Mouse (Mus musculus) liver, embryonic 14.5 days (tissue): ENCODE data around the gene Tmem184a. TPM values are rescaled to one million over a fixed set of nuclear protein-coding genes. Genes with fewer than 3 reads are reported as not detected.

Source experiments
- ATAC-seq: fragments of 200-750 bp; cut with Nextera tagmentation; 2 replicates; pipeline ENCODE4 v1.8.0; 2017; ENCODE audit warnings: moderate number of reproducible peaks, mild to moderate bottlenecking, moderate library complexity; ENCODE audit not compliant: insufficient read depth
- DNase-seq, 3 experiments: peaks; one replicate each; pipeline ENCODE4 v3.0.0-alpha.2; 2012 to 2013; ENCODE audit warnings: low read depth in 3 of 3, low spot score in 3 of 3
- H3K27ac ChIP-seq: fragments of 300-500 bp; sonication (generic); 2 replicates; pipeline ENCODE4 v1.5.1; 2014; ENCODE audit warnings: moderate library complexity, mild to moderate bottlenecking, control low read depth, inconsistent platforms
- H3K27me3 ChIP-seq: fragments of 300-500 bp; sonication (generic); 2 replicates; pipeline ENCODE4 v1.6.1; 2014; ENCODE audit warnings: mild to moderate bottlenecking, low read length, moderate library complexity; ENCODE audit not compliant: control insufficient read depth, insufficient read depth
- H3K36me3 ChIP-seq: fragments of 300-500 bp; sonication (generic); replicated peaks from 2 replicates; pipeline ENCODE4 v1.6.1; 2014; ENCODE audit warnings: low read depth; ENCODE audit not compliant: control insufficient read depth, insufficient read depth
- H3K4me1 ChIP-seq, 2 experiments: fragments of 200-500 bp in 1 of 2; fragments of 300-500 bp in 1 of 2; sonication (generic) in 1 of 2; replicated peaks; 2 replicates each; pipeline ENCODE4 v1.6.1; 2012 to 2014; ENCODE audit warnings: antibody characterized with exemption in 1 of 2, inconsistent platforms in 1 of 2, low read length in 1 of 2; ENCODE audit not compliant: control insufficient read depth in 2 of 2, insufficient read depth in 2 of 2
- H3K4me2 ChIP-seq: fragments of 300-500 bp; sonication (generic); 2 replicates; pipeline ENCODE4 v1.6.1; 2014; ENCODE audit warnings: low read depth, mild to moderate bottlenecking, control low read depth, moderate library complexity
- H3K4me3 ChIP-seq, 2 experiments: fragments of 200-500 bp in 1 of 2; fragments of 300-500 bp in 1 of 2; sonication (generic) in 1 of 2; 2 replicates each; pipeline ENCODE4 v1.5.1; 2012 to 2014; ENCODE audit warnings: low read depth in 2 of 2, low read length in 2 of 2, mild to moderate bottlenecking in 2 of 2, control low read depth in 1 of 2, inconsistent platforms in 1 of 2, moderate library complexity in 1 of 2; ENCODE audit not compliant: insufficient read depth in 1 of 2
- H3K9ac ChIP-seq: fragments of 300-500 bp; sonication (generic); replicated peaks from 2 replicates; pipeline ENCODE4 v1.6.1; 2014; ENCODE audit warnings: mild to moderate bottlenecking, control low read depth, moderate library complexity
- H3K9me3 ChIP-seq: fragments of 300-500 bp; sonication (generic); 2 replicates; pipeline ENCODE4 v1.6.1; 2016; ENCODE audit warnings: low read length, mixed read lengths; ENCODE audit not compliant: control insufficient read depth
- CTCF ChIP-seq: IDR thresholded peaks from 2 replicates; pipeline ENCODE4 v1.5.1; 2016; ENCODE audit warnings: antibody characterized with exemption, low read depth, control low read depth
- EP300 ChIP-seq: IDR thresholded peaks from 2 replicates; pipeline ENCODE4 v1.6.1; 2016; ENCODE audit warnings: antibody characterized with exemption, low read depth
- WGBS: fragments of 180-500 bp; shearing (Covaris S2); extraction: QIAGEN DNeasy Blood & Tissue Kit; methylation state at CpG from one replicate; pipeline ENCODE4 v1.1.7; 2014; ENCODE audit not compliant: insufficient replicate concordance; 5-methylcytosine and 5-hydroxymethylcytosine counted together
- polyA plus RNA-seq, 2 experiments: library from polyadenylated mRNA; depleted of rRNA in 1 of 2; stranded (reverse) in 1 of 2; unstranded in 1 of 2; fragments of >200 nt; fragmentation: Nextera tagmentation in 1 of 2; extraction: Ambion mirVana in 1 of 2; gene quantifications; 2 replicates each; pipeline versions ENCODE4 v1.2.1 to v1.2.3; 2012 to 2014

Gene Tmem184a
- polyA plus RNA-seq, 2 experiments, result 0.75 to 1.2 TPM

GRCm38 (mm10) chr5:139791227-139792158 is 28.2 kb downstream of the Tmem184a start, which contains the start of gene Mafk:
TSS of gene Mafk (plus strand) at chr5:139791513.
- peak within 1 kb of the TSS; percentile 82 for H3K9ac ChIP-seq
- H3K4me1 ChIP-seq, result peaks cover 34 to 46% of the 10 kb centered on the region in 2 experiments
- peak; percentile 93 to 94 (median 94) for DNase-seq
- ATAC-seq, result peak; percentile 85
- under 1% methylated on average over 91 of the region's 92 CpGs for WGBS
- H3K36me3 ChIP-seq, result peaks cover 19% of the 10 kb centered on the region
- H3K4me2 ChIP-seq, result peak within 1 kb of the TSS; percentile 95
- no peaks in the 10 kb centered on the region for H3K27me3 ChIP-seq
- TF ChIP-seq EP300, result no peak
- peak; percentile 53 for TF ChIP-seq CTCF
- no peaks in the 10 kb centered on the region for H3K9me3 ChIP-seq
- H3K4me3 ChIP-seq, result peak within 1 kb of the TSS; percentile 72 to 77
- peak within 1 kb of the TSS; percentile 93 for H3K27ac ChIP-seq

- Histone ChIP-seq H3K4me3 (no peak overlapping the region), H3K36me3 (peaks cover 7% of the 10 kb centered on the region), H3K9ac (no peak overlapping the region), H3K9me3 (no peaks in the 10 kb centered on the region), H3K4me2 (no peak overlapping the region), H3K27ac (no peak overlapping the region), H3K27me3 (no peaks in the 10 kb centered on the region), H3K4me1 (peaks cover 20 to 27% of the 10 kb centered on the region in 2 experiments)
- 28% methylated on average over 4 of the region's 4 CpGs for WGBS
- DNase-seq (no peak), ATAC-seq (no peak)
- TF ChIP-seq EP300, result no peak
- TF ChIP-seq CTCF, result peak; percentile 62
These were observed 30.3 kb downstream of the Tmem184a start for GRCm38 (mm10) chr5:139789466-139789865.

- no peaks in the 10 kb centered on the region for H3K36me3 ChIP-seq
- ATAC-seq (no peak), DNase-seq (no peak)
- no peak overlapping the region for H3K9ac ChIP-seq
- H3K4me1 ChIP-seq, result no peaks in the 10 kb centered on the region
- no peak overlapping the region for H3K27ac ChIP-seq
- H3K9me3 ChIP-seq, result no peaks in the 10 kb centered on the region
- WGBS, result 76% methylated on average over 8 of the region's 8 CpGs
- no peak overlapping the region for H3K4me3 ChIP-seq
- TF ChIP-seq CTCF (no peak), EP300 (no peak)
- H3K4me2 ChIP-seq, result no peak overlapping the region
- H3K27me3 ChIP-seq, result no peaks in the 10 kb centered on the region
These were observed 38.3 kb downstream of the Tmem184a start for GRCm38 (mm10) chr5:139781406-139781805.

GRCm38 (mm10) chr5:139776966-139777365 is 42.8 kb downstream of the Tmem184a start:
- no peak overlapping the region for H3K4me3 ChIP-seq
- no peak overlapping the region for H3K27ac ChIP-seq
- H3K9me3 ChIP-seq, result no peaks in the 10 kb centered on the region
- 40% methylated on average over 5 of the region's 5 CpGs for WGBS
- ATAC-seq, result no peak
- no peak overlapping the region for H3K9ac ChIP-seq
- no peaks in the 10 kb centered on the region for H3K27me3 ChIP-seq
- TF ChIP-seq EP300, result 0 out of 2 replicates have a peak, but pooled peaks have one; percentile 25
- no peak for TF ChIP-seq CTCF
- peaks cover 0 to 3% of the 10 kb centered on the region in 2 experiments; a peak in 1 of 4 replicates for H3K4me1 ChIP-seq
- peaks cover 4% of the 10 kb centered on the region for H3K36me3 ChIP-seq
- no peak overlapping the region for H3K4me2 ChIP-seq
- no peak for DNase-seq
